Mouse (Mus musculus): ENCODE measurements around the gene Fermt1. TPM values are rescaled to one million over a fixed set of nuclear protein-coding genes. Genes with fewer than 3 reads are reported as not detected.

Fermt1 gene
- polyA plus RNA-seq, 1 experiment: 8.3 TPM

DNA sequence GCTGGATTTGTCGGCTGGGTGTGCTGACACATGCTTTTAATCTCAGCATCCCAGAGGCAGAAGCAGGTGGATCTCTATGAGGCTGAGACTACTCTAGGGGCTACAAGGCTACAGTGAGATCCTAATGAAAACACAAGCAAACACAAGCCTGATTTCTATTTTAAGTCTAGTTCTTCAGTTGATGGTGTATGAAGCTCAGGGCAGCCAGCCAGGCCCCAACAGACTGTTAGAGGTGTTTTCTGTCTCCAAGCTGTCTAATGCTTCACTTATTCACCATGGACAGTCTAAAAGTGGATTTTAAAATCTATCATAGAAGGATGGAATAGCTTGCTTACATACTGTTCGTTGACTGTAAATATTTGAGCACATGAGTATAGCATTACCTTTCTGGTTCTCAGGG, 84.2 kb downstream of the Fermt1 start:
- no peak for DNase-seq (ENCODE audit: low spot score)

DNA sequence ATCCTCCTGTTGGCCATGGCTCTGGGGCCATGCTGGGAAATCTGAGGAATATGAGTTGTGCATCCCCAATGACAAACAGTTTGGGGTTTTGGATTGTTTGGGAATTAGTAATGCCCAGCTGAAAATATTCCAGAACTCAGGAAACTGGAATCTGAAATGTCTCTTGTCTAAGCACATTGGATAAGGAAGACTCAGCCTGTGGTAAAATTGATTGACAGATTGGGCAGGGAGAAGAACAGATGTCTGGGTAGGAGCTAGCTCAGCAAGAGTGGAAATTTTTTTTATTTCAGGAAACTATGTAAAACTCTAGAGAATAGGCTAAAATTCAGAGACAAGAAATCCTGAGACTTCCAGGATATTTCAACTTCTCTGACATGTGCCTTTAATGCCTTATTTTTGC, 85.3 kb downstream of the Fermt1 start:
- DNase-seq (ENCODE audit: low spot score): no peak

DNA sequence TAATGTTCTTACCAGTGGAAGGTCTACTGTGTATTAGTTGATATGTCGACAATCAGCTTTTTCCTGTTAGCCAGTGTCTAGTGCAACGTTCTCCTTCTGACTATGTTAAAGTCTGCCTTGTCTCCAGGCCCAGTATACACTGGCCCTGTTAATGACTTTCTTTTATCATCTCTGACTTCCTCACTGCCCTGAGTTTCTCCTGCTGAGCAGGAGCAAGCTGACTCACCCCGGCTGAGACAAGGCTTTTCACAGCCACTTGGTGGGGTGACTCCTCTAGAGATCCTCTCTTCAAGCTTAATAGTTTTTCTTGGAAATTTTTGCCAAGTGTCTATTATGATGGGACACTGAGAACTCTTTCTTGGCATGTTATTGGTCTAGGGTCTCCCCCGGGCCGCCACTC, 89.4 kb downstream of the Fermt1 start:
- DNase-seq (ENCODE audit: low spot score): no peak

Other genes starting within 250 kb of the Fermt1 start
- gene Chgb, start 164.6 kb downstream of the Fermt1 start, polyA plus RNA-seq (2012; rRNA removed): 0.19 and 0.27 TPM in 2 replicates
- gene Trmt6, start 129.9 kb downstream of the Fermt1 start, polyA plus RNA-seq (2012; rRNA removed): 15.8 and 16.3 TPM in 2 replicates
- gene Mcm8, start 129.8 kb downstream of the Fermt1 start, polyA plus RNA-seq (2012; rRNA removed): 2.7 and 2.8 TPM in 2 replicates
- gene Crls1, start 99.2 kb downstream of the Fermt1 start, polyA plus RNA-seq (2012; rRNA removed): 21.6 and 24.2 TPM in 2 replicates
- gene Lrrn4, start 65.0 kb downstream of the Fermt1 start, polyA plus RNA-seq (2012; rRNA removed): 3.0 and 4.8 TPM in 2 replicates